Mouse (Mus musculus) pancreas, adult 10 weeks (tissue): ENCODE results near the gene Nr2e3. TPM values are rescaled to one million over a fixed set of nuclear protein-coding genes. Genes with fewer than 3 reads are reported as not detected.

Experiments used
- polyA plus RNA-seq: library from polyadenylated mRNA; stranded (reverse); fragments of 350-450 nt; fragmentation: Illumina TruSeq; extraction: RNeasy Lipid Tissue Mini Kit (QIAGEN cat#74804); gene quantifications from one replicate; pipeline ENCODE4 v1.2.3, GENCODE M21; 2015; ENCODE audit warnings: low read depth, low replicate concordance; ENCODE audit not compliant: insufficient read depth

The Nr2e3 gene
- not detected for polyA plus RNA-seq

DNA sequence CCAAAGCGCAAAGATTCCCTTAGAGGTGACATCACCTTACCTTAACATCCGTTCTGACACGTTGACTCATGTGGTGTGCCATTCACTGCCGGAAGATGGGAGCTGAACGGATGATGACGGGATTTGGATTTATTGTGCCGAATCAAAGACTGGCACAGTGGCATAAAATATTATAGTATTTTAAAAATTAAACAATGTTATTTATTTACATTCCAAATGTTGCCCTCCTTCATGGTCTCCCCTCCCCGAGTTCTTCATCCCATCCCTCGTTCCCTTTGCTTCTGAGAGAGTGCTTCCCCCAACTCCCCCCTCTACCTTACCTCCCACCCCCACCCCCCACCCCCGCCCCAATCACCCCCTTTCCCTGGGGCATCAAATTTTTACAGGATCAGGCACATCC is at the start of gene Nr2e3:
TSS of gene Nr2e3 (minus strand) at position 101 of the 400 bp plus-strand sequence.

Other genes starting within 250 kb of the Nr2e3 start
- gene Senp8, start 209.9 kb downstream of the Nr2e3 start, polyA plus RNA-seq = 0.92 TPM
- 3.0 TPM for gene Myo9a, start 209.8 kb downstream of the Nr2e3 start, polyA plus RNA-seq